ENCODE assay signal across 21 mouse cellular contexts in the genomic region with DNA sequence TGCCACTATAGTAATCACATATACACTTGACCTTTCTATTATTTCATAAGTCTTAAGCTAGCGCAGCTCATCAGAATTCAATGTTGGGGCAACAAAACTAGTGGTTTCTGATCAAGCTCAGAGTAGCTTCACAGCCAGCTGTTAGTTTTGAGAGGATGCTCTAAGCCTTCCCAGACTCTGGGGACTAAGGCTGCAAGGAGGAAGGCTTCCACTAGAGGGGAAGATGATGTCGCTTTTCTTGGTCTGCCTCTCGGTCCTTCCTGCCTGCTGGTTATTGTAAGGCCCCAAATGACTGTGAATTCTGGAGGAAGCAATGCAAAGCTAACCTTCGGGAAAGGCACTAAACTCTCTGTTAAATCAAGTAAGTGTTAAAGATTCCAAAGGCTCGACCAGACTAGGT.
DNase-seq lines count a peak whose midpoint lies in the region; TF ChIP-seq lines count a peak whose summit lies in the region.
"Had no signal": no experiment of that assay in that cellular context is flagged by ENCODE, and none has a peak within 500 bp of the region (broad histone marks: within the 10 kb centered on the region; RNA-seq: fewer than 3 reads in every experiment).

No protein-coding gene starts in this region.

- H3K4me3 ChIP-seq in layer of hippocampus, adult 2 months = no peak overlapping the region
- H3K4me3 ChIP-seq: embryonic facial prominence, embryonic 10.5 days; gastrocnemius, adult 2 months; heart, embryonic 13.5 days; hindbrain, embryonic 15.5 days; limb, embryonic 13.5 days; liver, embryonic 13.5 days; midbrain, embryonic 13.5 days; neural tube, embryonic 13.5 days had no signal

- 0 out of 2 replicates have a peak, but pooled peaks have one; percentile 5 for TF ChIP-seq CTCF in layer of hippocampus, adult 2 months (conservative IDR thresholded peaks at IDR 0.05)

- no peak for DNase-seq in layer of hippocampus, adult 2 months (ENCODE audit: low spot score in 2 of 2)
- DNase-seq in layer of hippocampus, postnatal 14 days (ENCODE audit: low spot score in 2 of 2) = no peak
- peak; percentile 43 for DNase-seq in CD4-positive helper T cell, adult 2 months (ENCODE audit: low read depth, low spot score)
- peak; percentile 46 for DNase-seq in T-cell, adult 2 months (ENCODE audit: low spot score)
- peak; percentile 42 to 65 for DNase-seq in thymus, postnatal 10 days (ENCODE audit: low spot score in 2 of 2)
- no peak for DNase-seq in adrenal gland, adult 18-20 months (ENCODE audit: low spot score in 2 of 2)
- DNase-seq in left cerebral cortex, adult 9 months (ENCODE audit: low spot score in 2 of 2) = no peak
- DNase-seq: adrenal gland, postnatal 36 days; B cell, adult 2 months; cerebellum, adult 8-10 months; gastrocnemius, adult 2 months; kidney, adult 18-20 months; kidney, postnatal 10 days; layer of hippocampus, adult 9-11 months; liver, embryonic 13.5 days had no signal

- H3K27ac ChIP-seq in layer of hippocampus, adult 2 months = no peak overlapping the region
- H3K27ac ChIP-seq: embryonic facial prominence, embryonic 10.5 days; gastrocnemius, adult 2 months; heart, embryonic 13.5 days; hindbrain, embryonic 15.5 days; limb, embryonic 13.5 days; liver, embryonic 13.5 days; neural tube, embryonic 13.5 days had no signal

Comparison
In these comparisons a context has a peak if more than half of its experiments do, and no peak if none do; other contexts are left out.
1. DNase-seq: peak in CD4-positive helper T cell, adult 2 months (single experiment), T-cell, adult 2 months (single experiment) and thymus, postnatal 10 days (2 of 2); none in layer of hippocampus, adult 2 months (0 of 2), layer of hippocampus, postnatal 14 days (0 of 2), adrenal gland, adult 18-20 months (0 of 2) and left cerebral cortex, adult 9 months (0 of 2).